Mouse (Mus musculus) midbrain, embryonic 13.5 days (tissue): ENCODE results near the gene Zfp82. TPM values are rescaled to one million over a fixed set of nuclear protein-coding genes. Genes with fewer than 3 reads are reported as not detected.

ENCODE experiments used
- ATAC-seq: fragments of 200-750 bp; cut with Nextera tagmentation; 2 replicates; pipeline ENCODE4 v1.8.0; 2017; ENCODE audit warnings: mild to moderate bottlenecking, moderate TSS enrichment, moderate library complexity
- H3K27ac ChIP-seq: fragments of 300-500 bp; sonication (generic); 2 replicates; pipeline ENCODE4 v1.5.1; 2015; ENCODE audit warnings: inconsistent platforms, mild to moderate bottlenecking, moderate library complexity
- H3K27me3 ChIP-seq: fragments of 300-500 bp; sonication (generic); 2 replicates; pipeline ENCODE4 v1.6.1; 2015; ENCODE audit warnings: mild to moderate bottlenecking, inconsistent platforms
- H3K36me3 ChIP-seq: fragments of 300-500 bp; sonication (generic); 2 replicates; pipeline ENCODE4 v1.6.1; 2015; ENCODE audit warnings: mild to moderate bottlenecking, inconsistent platforms
- H3K4me1 ChIP-seq: fragments of 300-500 bp; sonication (generic); replicated peaks from 2 replicates; pipeline ENCODE4 v1.6.1; 2015; ENCODE audit warnings: inconsistent platforms
- H3K4me2 ChIP-seq: fragments of 300-500 bp; sonication (generic); replicated peaks from 2 replicates; pipeline ENCODE4 v1.6.1; 2015; ENCODE audit warnings: moderate library complexity, mild to moderate bottlenecking, inconsistent platforms
- H3K4me3 ChIP-seq: fragments of 300-500 bp; sonication (generic); replicated peaks from 2 replicates; pipeline ENCODE4 v1.5.1; 2015; ENCODE audit warnings: mild to moderate bottlenecking, inconsistent platforms
- H3K9ac ChIP-seq: fragments of 300-500 bp; sonication (generic); replicated peaks from 2 replicates; pipeline ENCODE4 v1.6.1; 2015; ENCODE audit warnings: mild to moderate bottlenecking, inconsistent platforms
- H3K9me3 ChIP-seq: fragments of 300-500 bp; sonication (generic); 2 replicates; pipeline ENCODE4 v1.6.1; 2016; ENCODE audit warnings: mild to moderate bottlenecking, inconsistent platforms
- WGBS: fragments of 180-500 bp; shearing (Covaris S2); methylation state at CpG from one replicate; pipeline ENCODE4 v1.1.7; 2015; 5-methylcytosine and 5-hydroxymethylcytosine counted together
- microRNA-seq: library from miRNA; unstranded; fragments of <30 nt; microRNA quantifications from one replicate; pipeline ENCODE4, GENCODE M21; 2016
- polyA plus RNA-seq: library from polyadenylated mRNA; unstranded; fragments of >200 nt; fragmentation: Nextera tagmentation; extraction: Ambion mirVana; gene quantifications from 2 replicates; pipeline ENCODE4 v1.2.1, GENCODE M21; 2015

The Zfp82 gene
- polyA plus RNA-seq, 1 experiment from 2014 or later = 13.8 TPM

- no peak overlapping the region for H3K4me2 ChIP-seq
Observed at GRCm38 (mm10) chr7:30008020-30008690, 64.5 kb downstream of the Zfp82 start.

DNA sequence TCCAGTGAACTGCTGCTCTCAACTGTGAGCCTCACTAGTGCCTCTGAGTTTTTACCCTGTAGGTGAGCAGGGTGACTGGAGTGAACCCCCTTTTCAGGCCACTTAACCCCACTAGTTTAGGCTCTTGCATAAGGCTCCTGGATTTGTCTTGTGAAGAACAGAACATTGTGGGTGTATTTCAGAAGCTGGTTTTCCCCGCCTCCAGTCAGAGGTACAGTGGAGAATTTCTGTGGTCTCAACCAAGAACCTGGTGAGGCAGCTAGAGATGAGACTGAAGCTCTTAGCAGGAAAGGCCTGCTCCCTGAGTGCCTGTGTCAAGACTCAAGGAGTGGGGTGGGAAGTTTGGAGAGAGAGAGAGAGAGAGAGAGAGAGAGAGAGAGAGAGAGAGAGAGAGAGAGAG lies 65.1 kb downstream of the Zfp82 start:
- no peak for ATAC-seq
- H3K4me1 ChIP-seq = peaks cover 16% of the 10 kb centered on the region

More at GRCm38 (mm10) chr7:30008020-30008690, 64.5 kb downstream of the Zfp82 start:
- ATAC-seq = no peak
- Histone ChIP-seq H3K27me3 (no peaks in the 10 kb centered on the region), H3K4me3 (no peak overlapping the region), H3K9ac (no peak overlapping the region), H3K27ac (no peak overlapping the region), H3K9me3 (no peaks in the 10 kb centered on the region), H3K4me1 (peaks cover 16% of the 10 kb centered on the region), H3K36me3 (peaks cover 30% of the 10 kb centered on the region)
- 90% methylated on average over 6 of the region's 6 CpGs for WGBS

More for the DNA sequence above, 65.1 kb downstream of the Zfp82 start:
- WGBS = 100% methylated on average over 1 of the region's 1 CpGs
- Histone ChIP-seq H3K27me3 (no peaks in the 10 kb centered on the region), H3K4me3 (no peak overlapping the region), H3K27ac (no peak overlapping the region), H3K9ac (no peak overlapping the region), H3K9me3 (no peaks in the 10 kb centered on the region), H3K36me3 (peaks cover 33% of the 10 kb centered on the region), H3K4me2 (no peak overlapping the region)

Small RNA genes within 50 kb of the gene (microRNA-seq; reads per million reads assigned to microRNA genes)
- not detected for gene Gm23368

Other genes with a start within 250 kb of the Zfp82 start
- 12.8 and 14.4 TPM in 2 replicates for gene Zfp940, start 219.2 kb downstream of the Zfp82 start, polyA plus RNA-seq
- gene Zfp420, start 212.9 kb downstream of the Zfp82 start, polyA plus RNA-seq = 18.3 and 19.9 TPM in 2 replicates
- 14.8 and 15.6 TPM in 2 replicates for gene Zfp27, start 166.3 kb downstream of the Zfp82 start, polyA plus RNA-seq
- 8.7 and 8.9 TPM in 2 replicates for gene Zfp383, start 164.7 kb downstream of the Zfp82 start, polyA plus RNA-seq
- 19.9 and 20.5 TPM in 2 replicates for gene Zfp74, start 118.8 kb downstream of the Zfp82 start, polyA plus RNA-seq
- gene Zfp568, start 88.9 kb downstream of the Zfp82 start, polyA plus RNA-seq = 6.8 and 7.7 TPM in 2 replicates
- 10.4 and 12.5 TPM in 2 replicates for gene Zfp14, start 21.5 kb downstream of the Zfp82 start, polyA plus RNA-seq
- gene Gm26920, start 17.5 kb upstream of the Zfp82 start, polyA plus RNA-seq = 1.1 and 4.4 TPM in 2 replicates
- gene Zfp566, start 17.6 kb upstream of the Zfp82 start, polyA plus RNA-seq = 19.3 and 20.4 TPM in 2 replicates
- 112 and 115 TPM in 2 replicates for gene Zfp260, start 21.9 kb upstream of the Zfp82 start, polyA plus RNA-seq
- 16.1 and 19.4 TPM in 2 replicates for gene Zfp382, start 49.0 kb upstream of the Zfp82 start, polyA plus RNA-seq
- gene Zfp146, start 96.8 kb upstream of the Zfp82 start, polyA plus RNA-seq = 18.9 and 22.8 TPM in 2 replicates
- 3.0 and 4.4 TPM in 2 replicates for gene Cox7a1, start 111.2 kb upstream of the Zfp82 start, polyA plus RNA-seq
- gene Capns1, start 125.9 kb upstream of the Zfp82 start, polyA plus RNA-seq = 57.2 and 64.1 TPM in 2 replicates
- 181 and 186 TPM in 2 replicates for gene Polr2i, start 159.0 kb upstream of the Zfp82 start, polyA plus RNA-seq
- 359 and 362 TPM in 2 replicates for gene Tbcb, start 159.4 kb upstream of the Zfp82 start, polyA plus RNA-seq
- gene Ovol3, start 162.8 kb upstream of the Zfp82 start, polyA plus RNA-seq = not detected in 2 replicates
- 0.68 and 0.79 TPM in 2 replicates for gene Thap8, start 207.2 kb upstream of the Zfp82 start, polyA plus RNA-seq
- gene Wdr62, start 207.5 kb upstream of the Zfp82 start, polyA plus RNA-seq = 5.9 and 6.4 TPM in 2 replicates
- gene Clip3, start 218.8 kb upstream of the Zfp82 start, polyA plus RNA-seq = 92.0 and 99.2 TPM in 2 replicates
- gene Alkbh6, start 235.8 kb upstream of the Zfp82 start, polyA plus RNA-seq = 128 and 132 TPM in 2 replicates
- gene Syne4, start 241.9 kb upstream of the Zfp82 start, polyA plus RNA-seq = 10.8 and 11.7 TPM in 2 replicates
- not detected in 2 replicates for gene E130208F15Rik, start 248.8 kb upstream of the Zfp82 start, polyA plus RNA-seq